Mouse (Mus musculus) midbrain, embryonic 13.5 days (tissue): ENCODE data around the gene Sectm1a. TPM values are rescaled to one million over a fixed set of nuclear protein-coding genes. Genes with fewer than 3 reads are reported as not detected.
"Not testable (repeated sequence)": the region's sequence is repeated elsewhere in the genome, so short reads cannot be mapped to it uniquely, and the experiment has no call there.

Source experiments
- ATAC-seq: fragments of 200-750 bp; cut with Nextera tagmentation; 2 replicates; pipeline ENCODE4 v1.8.0; 2017; ENCODE audit warnings: mild to moderate bottlenecking, moderate TSS enrichment, moderate library complexity
- H3K27ac ChIP-seq: fragments of 300-500 bp; sonication (generic); 2 replicates; pipeline ENCODE4 v1.5.1; 2015; ENCODE audit warnings: inconsistent platforms, mild to moderate bottlenecking, moderate library complexity
- H3K27me3 ChIP-seq: fragments of 300-500 bp; sonication (generic); 2 replicates; pipeline ENCODE4 v1.6.1; 2015; ENCODE audit warnings: mild to moderate bottlenecking, inconsistent platforms
- H3K36me3 ChIP-seq: fragments of 300-500 bp; sonication (generic); 2 replicates; pipeline ENCODE4 v1.6.1; 2015; ENCODE audit warnings: mild to moderate bottlenecking, inconsistent platforms
- H3K4me1 ChIP-seq: fragments of 300-500 bp; sonication (generic); replicated peaks from 2 replicates; pipeline ENCODE4 v1.6.1; 2015; ENCODE audit warnings: inconsistent platforms
- H3K4me2 ChIP-seq: fragments of 300-500 bp; sonication (generic); replicated peaks from 2 replicates; pipeline ENCODE4 v1.6.1; 2015; ENCODE audit warnings: moderate library complexity, mild to moderate bottlenecking, inconsistent platforms
- H3K4me3 ChIP-seq: fragments of 300-500 bp; sonication (generic); replicated peaks from 2 replicates; pipeline ENCODE4 v1.5.1; 2015; ENCODE audit warnings: mild to moderate bottlenecking, inconsistent platforms
- H3K9ac ChIP-seq: fragments of 300-500 bp; sonication (generic); replicated peaks from 2 replicates; pipeline ENCODE4 v1.6.1; 2015; ENCODE audit warnings: mild to moderate bottlenecking, inconsistent platforms
- H3K9me3 ChIP-seq: fragments of 300-500 bp; sonication (generic); 2 replicates; pipeline ENCODE4 v1.6.1; 2016; ENCODE audit warnings: mild to moderate bottlenecking, inconsistent platforms
- WGBS: fragments of 180-500 bp; shearing (Covaris S2); methylation state at CpG from one replicate; pipeline ENCODE4 v1.1.7; 2015; 5-methylcytosine and 5-hydroxymethylcytosine counted together
- polyA plus RNA-seq: library from polyadenylated mRNA; unstranded; fragments of >200 nt; fragmentation: Nextera tagmentation; extraction: Ambion mirVana; gene quantifications from 2 replicates; pipeline ENCODE4 v1.2.1, GENCODE M21; 2015

Sectm1a gene
- polyA plus RNA-seq, 1 experiment from 2014 or later, result not detected

- WGBS, result 89% methylated on average over 4 of the region's 4 CpGs
- H3K4me1 ChIP-seq, result no peaks in the 10 kb centered on the region
- no peaks in the 10 kb centered on the region for H3K9me3 ChIP-seq
- H3K4me2 ChIP-seq, result no peak overlapping the region
- no peak for ATAC-seq
- no peaks in the 10 kb centered on the region for H3K27me3 ChIP-seq
- no peak overlapping the region for H3K4me3 ChIP-seq
- no peak overlapping the region for H3K27ac ChIP-seq
- H3K9ac ChIP-seq, result no peak overlapping the region
- no peaks in the 10 kb centered on the region for H3K36me3 ChIP-seq
Observed at GRCm38 (mm10) chr11:121058956-121059355, 22.1 kb downstream of the Sectm1a start.

DNA sequence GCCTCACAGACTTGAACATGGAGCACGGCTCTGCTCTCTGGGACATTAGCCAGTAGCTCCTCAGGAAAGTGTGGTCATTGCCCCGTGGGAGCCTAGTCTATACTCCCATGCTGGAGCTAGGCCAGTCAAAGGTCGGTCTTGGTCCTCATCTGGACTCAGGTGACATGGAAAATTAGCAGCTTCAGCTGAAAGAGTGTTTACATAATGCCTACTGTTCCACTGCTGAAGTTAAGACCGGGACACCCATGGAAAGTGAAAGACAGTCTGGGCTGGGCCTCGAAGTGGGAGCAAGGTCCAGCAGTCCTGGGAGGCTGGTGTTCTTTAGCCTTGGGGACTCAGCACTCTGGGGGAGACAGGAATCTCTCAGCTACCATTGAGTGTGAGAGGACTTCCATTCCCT, 22.9 kb downstream of the Sectm1a start:
- Histone ChIP-seq H3K4me2 (no peak overlapping the region), H3K36me3 (no peaks in the 10 kb centered on the region), H3K4me3 (no peak overlapping the region), H3K4me1 (no peaks in the 10 kb centered on the region), H3K9ac (no peak overlapping the region), H3K27ac (no peak overlapping the region), H3K27me3 (no peaks in the 10 kb centered on the region), H3K9me3 (no peaks in the 10 kb centered on the region)
- 86% methylated on average over 5 of the region's 5 CpGs for WGBS
- ATAC-seq, result no peak

GRCm38 (mm10) chr11:121056536-121057236, 24.3 kb downstream of the Sectm1a start:
- H3K4me2 ChIP-seq, result no peak overlapping the region
- no peaks in the 10 kb centered on the region for H3K4me1 ChIP-seq
- H3K9ac ChIP-seq, result no peak overlapping the region
- no peaks in the 10 kb centered on the region for H3K9me3 ChIP-seq
- no peak for ATAC-seq
- no peak overlapping the region for H3K27ac ChIP-seq
- 81% methylated on average over 7 of the region's 7 CpGs for WGBS
- no peaks in the 10 kb centered on the region for H3K27me3 ChIP-seq
- H3K36me3 ChIP-seq, result no peaks in the 10 kb centered on the region
- no peak overlapping the region for H3K4me3 ChIP-seq

- ATAC-seq, result no peak
- H3K9me3 ChIP-seq, result no peaks in the 10 kb centered on the region
- no peaks in the 10 kb centered on the region for H3K4me1 ChIP-seq
- H3K27ac ChIP-seq, result no peak overlapping the region
- 14% methylated on average over 8 of the region's 8 CpGs for WGBS
- no peak overlapping the region for H3K4me2 ChIP-seq
- H3K9ac ChIP-seq, result no peak overlapping the region
- H3K4me3 ChIP-seq, result no peak overlapping the region
- H3K27me3 ChIP-seq, result no peaks in the 10 kb centered on the region
- no peaks in the 10 kb centered on the region for H3K36me3 ChIP-seq
Observed at GRCm38 (mm10) chr11:121053536-121053935, 27.5 kb downstream of the Sectm1a start.

- ATAC-seq, result no peak
- Histone ChIP-seq H3K9me3 (no peaks in the 10 kb centered on the region), H3K27ac (no peak overlapping the region), H3K36me3 (no peaks in the 10 kb centered on the region), H3K27me3 (no peaks in the 10 kb centered on the region), H3K4me1 (no peaks in the 10 kb centered on the region), H3K9ac (no peak overlapping the region), H3K4me3 (no peak overlapping the region), H3K4me2 (no peak overlapping the region)
- WGBS, result 78% methylated on average over 4 of the region's 4 CpGs
Observed at GRCm38 (mm10) chr11:121052387-121052786, 28.6 kb downstream of the Sectm1a start.

DNA sequence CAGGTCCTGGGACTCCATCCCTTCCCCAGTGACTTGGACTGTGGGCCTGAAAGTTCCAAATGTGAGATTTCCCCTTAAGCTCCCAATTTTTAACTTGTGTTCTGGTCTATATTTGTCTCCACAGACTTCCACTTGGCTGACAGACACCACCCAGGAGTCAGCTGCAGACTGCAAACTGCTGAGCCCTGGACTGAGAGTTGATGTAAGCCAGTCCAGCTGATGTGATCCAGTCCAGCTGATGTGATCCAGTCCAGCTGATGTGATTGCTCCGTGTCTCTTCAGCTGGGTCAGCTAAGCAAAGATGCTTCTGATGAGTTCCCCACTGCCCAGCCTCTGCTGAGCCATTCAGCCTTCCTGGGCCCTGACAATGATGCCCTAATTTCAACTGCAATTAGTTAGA, 29.2 kb downstream of the Sectm1a start:
- Histone ChIP-seq H3K4me2 (no peak overlapping the region), H3K36me3 (no peaks in the 10 kb centered on the region), H3K27me3 (no peaks in the 10 kb centered on the region), H3K4me3 (no peak overlapping the region), H3K9ac (no peak overlapping the region), H3K9me3 (no peaks in the 10 kb centered on the region), H3K27ac (no peak overlapping the region), H3K4me1 (no peaks in the 10 kb centered on the region)
- ATAC-seq, result no peak
- 50% methylated on average over 1 of the region's 1 CpGs for WGBS

GRCm38 (mm10) chr11:121049840-121050239, 31.2 kb downstream of the Sectm1a start:
- Histone ChIP-seq H3K4me3 (no peak overlapping the region), H3K4me2 (no peak overlapping the region), H3K27me3 (no peaks in the 10 kb centered on the region), H3K36me3 (no peaks in the 10 kb centered on the region), H3K4me1 (no peaks in the 10 kb centered on the region), H3K27ac (no peak overlapping the region), H3K9ac (no peak overlapping the region), H3K9me3 (no peaks in the 10 kb centered on the region)
- no peak for ATAC-seq
- WGBS, result 74% methylated on average over 1 of the region's 1 CpGs

DNA sequence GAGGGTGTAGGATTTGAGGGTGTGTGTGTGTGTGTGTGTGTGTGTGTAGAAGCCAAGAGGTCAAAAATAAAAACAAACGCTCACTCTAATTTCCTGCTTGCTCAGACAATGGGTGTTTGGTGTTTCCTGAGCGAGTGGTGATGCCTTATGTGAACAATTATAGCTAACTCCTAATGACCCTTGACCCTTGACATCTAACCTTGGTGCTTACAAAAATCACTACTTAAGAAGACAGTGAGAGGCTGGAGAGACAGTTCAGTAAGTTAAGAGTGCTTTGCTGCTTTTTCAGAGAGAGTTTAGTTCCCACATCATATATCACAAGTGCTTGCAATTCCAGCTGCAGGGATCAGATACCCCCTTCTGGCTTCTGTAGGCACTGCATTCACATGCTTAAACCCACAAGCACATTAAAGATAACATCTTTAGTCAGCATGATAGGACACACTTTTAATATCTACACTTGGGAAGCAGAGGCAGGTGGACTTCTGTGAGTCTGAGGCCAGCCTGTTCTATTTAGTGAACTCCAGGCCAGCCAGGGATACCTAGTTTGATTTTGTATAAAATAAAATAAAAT, 33.1 kb downstream of the Sectm1a start:
- Histone ChIP-seq H3K36me3 (no peaks in the 10 kb centered on the region), H3K4me3 (no peak overlapping the region), H3K4me1 (no peaks in the 10 kb centered on the region), H3K4me2 (no peak overlapping the region), H3K27ac (no peak overlapping the region), H3K9me3 (no peaks in the 10 kb centered on the region), H3K9ac (no peak overlapping the region), H3K27me3 (0 out of 2 replicates have a peak, but pooled peaks cover 8% of the 10 kb centered on the region)
- no peak for ATAC-seq
- WGBS, result 69% methylated on average over 2 of the region's 2 CpGs

- 45% methylated on average over 1 of the region's 1 CpGs for WGBS
- H3K36me3 ChIP-seq, result no peaks in the 10 kb centered on the region
- H3K4me3 ChIP-seq, result no peak overlapping the region
- no peak overlapping the region for H3K27ac ChIP-seq
- no peaks in the 10 kb centered on the region for H3K9me3 ChIP-seq
- H3K9ac ChIP-seq, result no peak overlapping the region
- no peak for ATAC-seq
- 0 out of 2 replicates have a peak, but pooled peaks cover 8% of the 10 kb centered on the region for H3K27me3 ChIP-seq
- no peak overlapping the region for H3K4me2 ChIP-seq
- H3K4me1 ChIP-seq, result no peaks in the 10 kb centered on the region
Observed at GRCm38 (mm10) chr11:121045286-121045685, 35.7 kb downstream of the Sectm1a start.

DNA sequence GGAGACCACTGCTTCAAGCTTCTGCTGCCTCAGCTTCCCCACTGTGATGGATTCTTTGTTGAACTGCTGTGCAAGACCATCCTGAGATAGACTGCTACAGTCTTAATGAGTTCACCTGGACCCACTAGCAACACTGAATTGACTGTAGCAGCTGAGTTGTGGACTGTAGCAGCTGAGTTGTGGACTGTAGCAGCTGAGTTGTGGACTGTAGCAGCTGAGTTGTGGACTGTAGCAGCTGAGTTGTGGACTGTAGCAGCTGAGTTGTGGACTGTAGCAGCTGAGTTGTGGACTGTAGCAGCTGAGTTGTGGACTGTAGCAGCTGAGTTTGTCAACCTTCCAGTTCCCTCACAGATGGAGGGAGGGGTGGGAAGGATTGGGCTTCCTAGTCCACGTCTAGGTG, 38.0 kb downstream of the Sectm1a start:
- not testable (repeated sequence) for H3K4me1 ChIP-seq, H3K36me3 ChIP-seq, H3K4me2 ChIP-seq, H3K9ac ChIP-seq, H3K27me3 ChIP-seq, ATAC-seq, H3K9me3 ChIP-seq, H3K4me3 ChIP-seq, H3K27ac ChIP-seq
- WGBS, result 50% methylated on average over 1 of the region's 1 CpGs

GRCm38 (mm10) chr11:121042480-121042879, 38.5 kb downstream of the Sectm1a start:
- 0 out of 2 replicates have a peak, but pooled peaks cover 8% of the 10 kb centered on the region for H3K27me3 ChIP-seq
- H3K4me3 ChIP-seq, result no peak overlapping the region
- H3K36me3 ChIP-seq, result no peaks in the 10 kb centered on the region
- H3K9ac ChIP-seq, result no peak overlapping the region
- no peaks in the 10 kb centered on the region for H3K4me1 ChIP-seq
- no peak overlapping the region for H3K4me2 ChIP-seq
- no peaks in the 10 kb centered on the region for H3K9me3 ChIP-seq
- no peak overlapping the region for H3K27ac ChIP-seq
- WGBS, result 81% methylated on average over 4 of the region's 4 CpGs
- ATAC-seq, result no peak

DNA sequence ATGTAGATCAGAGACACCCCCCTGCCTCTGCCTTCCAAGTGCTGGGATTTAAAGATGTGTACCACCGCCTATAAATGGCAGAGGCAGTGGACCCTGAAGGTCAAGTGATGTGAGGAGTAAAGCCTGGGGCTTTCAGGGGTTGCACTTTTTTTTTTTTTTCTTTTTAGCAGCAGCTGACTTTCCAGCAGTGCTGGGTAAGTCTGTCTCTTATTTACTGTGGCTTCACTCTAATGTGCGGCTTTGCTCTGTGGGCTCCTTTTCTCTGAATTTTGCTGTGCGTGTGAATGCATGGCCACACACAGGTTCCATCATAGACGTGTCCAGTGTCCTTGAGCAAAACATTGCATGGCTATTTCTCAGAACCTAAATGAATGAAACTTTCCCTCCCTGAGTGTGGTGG, 39.4 kb downstream of the Sectm1a start:
- 64% methylated on average over 4 of the region's 4 CpGs for WGBS

GRCm38 (mm10) chr11:121041212-121041611, 39.8 kb downstream of the Sectm1a start:
- no peak for ATAC-seq
- no peaks in the 10 kb centered on the region for H3K36me3 ChIP-seq
- no peak overlapping the region for H3K4me2 ChIP-seq
- no peak overlapping the region for H3K27ac ChIP-seq
- 5% methylated on average over 4 of the region's 4 CpGs for whole genome bisulfite sequencing
- H3K9ac ChIP-seq, result no peak overlapping the region
- H3K27me3 ChIP-seq, result 0 out of 2 replicates have a peak, but pooled peaks cover 8% of the 10 kb centered on the region
- no peak overlapping the region for H3K4me3 ChIP-seq
- no peaks in the 10 kb centered on the region for H3K4me1 ChIP-seq
- H3K9me3 ChIP-seq, result no peaks in the 10 kb centered on the region

More for the DNA sequence above, 39.4 kb downstream of the Sectm1a start:
- ATAC-seq, result no peak
- Histone ChIP-seq H3K4me3 (no peak overlapping the region), H3K9ac (no peak overlapping the region), H3K4me1 (no peaks in the 10 kb centered on the region), H3K9me3 (no peaks in the 10 kb centered on the region), H3K27ac (no peak overlapping the region), H3K27me3 (0 out of 2 replicates have a peak, but pooled peaks cover 8% of the 10 kb centered on the region), H3K36me3 (no peaks in the 10 kb centered on the region), H3K4me2 (no peak overlapping the region)
